Mouse (Mus musculus) liver, adult (tissue): ENCODE data around the gene Cnmd.

ENCODE experiments used
- GATA4 ChIP-seq: IDR thresholded peaks from 2 replicates; pipeline ENCODE4 v1.6.1; 2014; ENCODE audit warnings: mild to moderate bottlenecking, low read length; ENCODE audit not compliant: insufficient replicate concordance

Gene Cnmd

DNA sequence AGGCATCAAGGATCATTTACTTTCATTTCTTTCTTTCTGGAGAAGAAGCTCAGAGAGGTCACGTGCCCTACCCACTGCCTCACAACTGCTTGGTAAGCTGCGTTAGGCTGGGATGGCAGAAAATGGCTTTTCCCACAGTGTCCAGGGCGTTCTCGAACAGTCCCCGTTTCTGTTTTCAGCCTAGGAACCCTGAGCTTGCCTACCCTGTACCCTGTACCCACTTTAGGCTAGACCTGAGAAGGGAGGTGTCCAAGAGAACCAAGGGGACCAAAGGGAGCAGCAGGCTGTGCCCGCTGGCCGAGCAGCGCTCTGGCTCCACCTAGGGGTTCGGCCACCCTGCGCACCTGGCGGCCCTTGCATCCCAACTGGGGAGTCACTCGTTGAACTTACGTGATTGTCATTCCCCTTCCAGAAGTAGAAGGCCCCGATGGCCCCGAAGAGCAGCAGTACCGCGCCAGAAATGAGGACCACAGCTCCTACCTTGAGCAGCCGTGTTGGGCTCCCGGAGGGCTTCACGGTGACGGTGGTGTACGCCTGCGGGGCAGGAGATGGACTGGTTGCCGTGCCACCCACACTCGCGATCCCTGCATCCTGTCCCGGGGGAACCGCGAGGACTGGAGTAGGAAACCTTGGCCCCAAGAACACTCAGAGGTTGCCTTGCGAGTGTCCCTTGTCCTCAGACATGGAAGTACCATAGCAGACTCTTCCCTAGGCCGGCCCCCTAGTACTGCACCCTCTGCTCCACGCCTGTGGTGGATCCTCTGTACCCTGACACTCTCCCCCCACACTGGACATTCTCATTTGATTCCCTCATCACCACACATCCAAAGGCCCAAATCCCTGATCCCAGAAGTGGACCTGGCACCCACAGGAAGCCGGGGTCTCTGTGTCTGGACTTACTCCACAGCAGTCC lies 709 bp downstream of the Cnmd start:
- TF ChIP-seq GATA4, result no peak

DNA sequence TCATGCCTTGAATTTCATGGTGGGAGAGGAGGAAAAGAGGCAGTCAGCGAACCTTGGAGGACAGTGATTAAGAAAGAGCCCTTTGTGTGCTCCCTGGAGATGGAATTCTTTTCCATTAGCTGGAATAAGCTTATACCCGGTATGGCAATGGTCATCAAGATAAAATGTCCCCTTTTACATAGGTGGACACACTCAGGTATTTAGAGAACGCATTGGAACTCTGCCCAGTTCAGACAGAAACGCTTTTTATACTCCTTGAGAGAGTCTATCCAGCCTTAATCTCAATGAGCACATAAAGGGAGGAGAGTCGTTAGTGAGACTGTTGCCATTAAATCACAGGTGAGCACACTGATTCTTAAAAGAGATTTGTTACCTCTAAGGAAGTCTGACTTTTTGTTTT lies 1.5 kb downstream of the Cnmd start:
- TF ChIP-seq GATA4, result no peak

DNA sequence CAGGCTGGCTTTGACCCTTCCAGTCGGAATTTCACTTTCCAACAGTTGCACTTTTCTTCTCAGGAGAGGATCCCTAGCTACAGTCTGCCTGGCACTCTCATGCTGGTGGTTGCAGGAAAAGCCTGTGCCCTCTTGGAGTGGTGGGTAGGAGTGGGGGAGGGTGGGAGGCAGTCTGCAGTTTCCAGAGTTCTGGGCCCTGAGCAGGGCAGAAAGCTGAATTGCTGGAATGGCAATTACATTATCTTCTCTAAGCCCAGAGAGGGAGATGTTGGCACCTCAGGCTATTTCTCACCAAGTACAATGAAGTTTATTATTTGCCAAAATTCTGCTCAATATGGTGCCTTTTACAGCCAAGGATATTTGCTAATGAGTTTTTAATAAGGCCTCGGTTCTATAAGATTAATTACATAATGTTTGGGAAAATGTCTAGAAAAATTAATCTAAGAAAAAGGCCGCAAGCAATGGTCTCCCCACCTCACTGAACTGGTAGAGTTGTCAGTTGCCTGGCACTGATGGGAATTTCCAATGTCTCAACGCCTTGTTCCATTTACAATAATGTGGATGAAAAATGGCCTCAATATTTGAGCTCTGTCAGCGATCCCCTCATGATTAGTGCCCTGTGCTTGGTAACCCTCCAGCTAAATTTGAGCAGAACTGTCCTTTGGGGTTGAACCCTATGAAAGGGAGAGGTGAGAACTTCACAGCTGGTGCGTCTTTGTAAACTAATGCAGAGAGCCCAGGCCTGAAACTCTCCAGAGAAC lies 3.0 kb downstream of the Cnmd start:
- no peak for TF ChIP-seq GATA4

DNA sequence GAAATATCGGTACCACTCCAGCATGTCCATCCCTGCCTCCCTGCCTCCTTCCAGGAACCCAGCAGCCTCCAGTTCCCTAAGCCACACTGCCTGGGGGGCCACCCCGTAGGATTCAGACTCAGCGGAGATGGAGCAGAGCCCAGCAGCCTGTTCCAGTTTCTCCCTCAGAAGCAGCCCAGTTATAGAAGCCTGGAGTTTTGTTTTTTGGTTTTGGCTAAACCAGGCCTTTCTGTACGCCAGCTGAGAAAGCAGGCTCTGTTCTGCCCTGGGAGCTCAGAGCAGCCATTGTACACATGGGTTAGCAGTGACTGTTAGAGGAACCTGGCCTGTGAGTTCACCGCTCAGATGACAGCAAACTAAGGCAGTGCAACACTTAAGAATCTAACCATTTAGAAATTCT lies 3.7 kb downstream of the Cnmd start:
- TF ChIP-seq GATA4, result no peak

DNA sequence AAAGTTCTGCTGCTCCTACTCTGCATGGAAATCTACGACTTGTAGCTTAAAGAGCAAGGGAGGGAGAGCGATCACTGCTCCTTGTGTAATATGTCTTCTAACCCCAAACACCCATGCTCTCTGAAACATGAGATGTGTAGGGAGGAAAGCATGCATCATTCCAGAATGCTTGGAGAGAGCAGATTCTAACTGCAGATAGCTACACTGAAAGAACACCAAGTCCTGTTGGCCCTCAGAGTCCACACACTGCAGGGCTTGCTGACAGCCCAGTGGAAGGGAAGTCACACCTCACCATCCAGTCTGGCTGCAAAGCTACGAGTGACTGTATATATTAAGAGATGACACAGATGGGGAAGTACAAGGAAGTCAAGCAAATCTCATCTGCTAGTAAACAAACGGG lies 9.3 kb downstream of the Cnmd start:
- TF ChIP-seq GATA4, result no peak

DNA sequence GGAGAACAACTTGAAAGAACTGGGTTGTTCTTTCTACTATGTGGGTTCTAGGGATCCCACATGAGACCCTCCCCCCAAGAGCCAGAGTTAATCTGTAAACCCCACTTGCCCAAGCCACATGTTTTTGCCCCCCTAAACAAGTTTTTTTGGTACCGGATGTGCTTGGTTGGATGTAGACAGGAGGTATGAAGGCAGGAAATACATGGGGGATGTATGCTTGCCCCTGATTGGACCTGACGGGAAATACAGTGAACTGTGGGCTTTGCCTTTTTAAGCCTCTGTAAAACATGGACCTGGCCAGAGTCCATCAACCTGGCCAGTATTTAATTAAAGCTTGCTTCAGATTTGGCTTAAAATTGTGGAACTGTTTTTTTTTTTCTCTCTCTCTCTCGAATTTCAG lies 12.3 kb downstream of the Cnmd start:
- TF ChIP-seq GATA4, result no peak

DNA sequence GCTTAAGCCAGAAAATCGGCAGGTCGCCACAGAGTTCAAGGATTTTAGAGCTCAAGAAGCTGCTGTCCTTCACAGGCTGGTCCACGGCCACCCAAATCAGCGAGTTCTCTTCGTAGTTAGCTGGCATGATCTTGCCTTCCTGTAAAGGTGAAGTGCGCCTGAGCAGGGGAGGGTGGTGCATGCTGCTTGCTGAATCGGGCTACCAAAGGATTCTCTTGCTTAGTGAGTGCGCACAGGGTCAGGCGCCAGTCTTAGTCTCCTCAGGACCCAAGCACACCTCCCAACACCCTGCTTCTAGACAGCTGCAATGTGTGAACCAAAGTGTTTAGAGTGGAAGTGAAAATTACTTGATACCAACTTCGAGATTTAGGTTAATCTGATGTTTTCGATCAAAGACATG lies 16.6 kb downstream of the Cnmd start:
- TF ChIP-seq GATA4, result no peak

DNA sequence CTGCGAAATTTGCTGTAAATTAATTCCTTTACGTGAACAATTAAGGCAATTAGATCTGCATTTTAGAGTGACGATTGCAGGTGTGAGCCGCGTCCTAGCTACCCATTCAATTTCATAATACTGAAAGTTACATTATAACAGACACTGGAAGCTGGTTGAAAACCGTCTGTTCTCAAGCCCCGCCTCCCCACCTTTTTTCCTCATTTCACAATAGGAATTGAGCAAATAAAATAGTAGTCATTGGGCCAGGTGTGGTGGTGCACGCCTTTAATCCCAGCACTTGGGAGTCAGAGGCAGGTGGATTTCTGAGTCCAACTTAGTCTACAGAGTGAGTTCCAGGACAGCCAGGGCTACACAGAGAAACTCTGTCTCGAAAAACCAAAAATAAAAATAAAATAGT lies 19.9 kb downstream of the Cnmd start:
- TF ChIP-seq GATA4, result no peak

DNA sequence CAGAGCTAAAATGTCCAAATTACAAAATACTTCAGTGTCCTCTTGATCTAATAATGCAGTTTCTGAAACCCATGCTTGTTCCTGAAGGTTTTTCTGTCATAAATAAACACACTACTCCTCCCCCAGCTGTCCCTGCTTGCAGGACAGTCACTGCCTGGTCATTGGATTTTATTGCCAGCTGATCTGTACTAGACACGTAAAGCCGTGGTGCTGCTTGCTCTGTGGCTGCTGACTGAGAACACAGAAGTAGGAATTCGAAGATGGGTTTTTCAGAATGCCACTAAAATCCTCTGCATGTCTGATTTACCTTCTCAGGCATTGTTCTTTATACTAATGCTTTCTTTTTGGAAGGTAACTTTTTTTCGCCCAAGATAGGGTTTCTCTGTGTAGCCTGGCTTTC lies 25.2 kb downstream of the Cnmd start:
- TF ChIP-seq GATA4, result no peak

DNA sequence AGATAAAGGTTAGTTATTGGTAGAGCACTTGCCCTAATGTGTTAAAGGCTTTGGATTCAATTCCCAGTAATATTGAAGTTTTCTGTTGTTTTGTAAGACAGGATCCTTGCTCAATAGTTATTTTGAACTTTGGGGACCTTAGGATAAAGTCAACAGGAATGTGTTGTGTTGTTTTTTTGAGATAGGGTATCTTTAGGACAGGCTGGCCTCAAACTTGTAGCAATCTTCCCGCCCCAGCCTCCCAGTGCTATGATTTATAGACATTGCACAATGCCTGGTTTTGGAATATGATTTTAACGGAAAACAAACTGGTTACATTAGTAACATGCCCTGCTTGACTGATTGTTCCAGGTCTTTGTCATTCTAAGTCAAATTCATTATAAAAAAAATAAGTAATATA lies 28.8 kb downstream of the Cnmd start:
- peak; percentile 98 for TF ChIP-seq GATA4

DNA sequence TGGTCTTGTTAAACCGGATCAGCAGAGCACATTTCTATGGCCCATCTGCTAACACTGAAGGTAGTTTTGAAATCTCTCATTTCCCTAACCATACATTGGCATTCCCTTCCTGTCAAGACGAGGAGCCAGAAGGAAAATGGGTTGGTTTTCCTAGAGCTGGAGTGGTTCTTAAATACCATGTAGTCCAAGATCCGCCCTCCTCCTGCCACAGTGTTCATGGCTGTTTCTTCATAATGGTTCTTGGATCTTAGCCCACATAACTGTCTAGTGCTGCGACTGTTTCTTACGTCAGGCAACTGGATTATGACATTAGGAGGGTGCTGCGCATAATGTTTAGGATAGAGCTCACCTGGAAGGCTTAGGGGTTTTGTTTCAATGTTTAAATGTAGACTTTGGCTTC lies 29.6 kb downstream of the Cnmd start:
- no peak for TF ChIP-seq GATA4

DNA sequence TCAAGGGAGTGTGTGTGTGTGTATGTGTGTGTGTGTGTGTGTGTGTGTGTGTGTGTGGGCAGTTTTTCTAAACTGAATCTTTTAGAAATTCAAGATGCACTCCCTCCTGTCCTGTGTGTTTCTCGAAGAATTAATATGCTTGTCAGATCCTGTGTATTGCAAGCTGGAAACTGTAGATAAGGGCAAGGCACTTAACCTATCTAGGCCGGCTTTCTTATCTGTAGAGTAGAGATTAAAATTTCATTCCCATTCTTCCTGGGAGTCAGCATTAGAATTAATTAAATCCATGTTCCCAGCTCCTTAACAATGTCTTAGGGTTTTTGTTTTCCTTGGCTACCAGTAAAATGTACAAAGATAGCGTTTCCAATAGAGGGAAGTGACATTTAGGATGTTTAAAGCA lies 40.8 kb downstream of the Cnmd start:
- peak; percentile 84 for TF ChIP-seq GATA4

DNA sequence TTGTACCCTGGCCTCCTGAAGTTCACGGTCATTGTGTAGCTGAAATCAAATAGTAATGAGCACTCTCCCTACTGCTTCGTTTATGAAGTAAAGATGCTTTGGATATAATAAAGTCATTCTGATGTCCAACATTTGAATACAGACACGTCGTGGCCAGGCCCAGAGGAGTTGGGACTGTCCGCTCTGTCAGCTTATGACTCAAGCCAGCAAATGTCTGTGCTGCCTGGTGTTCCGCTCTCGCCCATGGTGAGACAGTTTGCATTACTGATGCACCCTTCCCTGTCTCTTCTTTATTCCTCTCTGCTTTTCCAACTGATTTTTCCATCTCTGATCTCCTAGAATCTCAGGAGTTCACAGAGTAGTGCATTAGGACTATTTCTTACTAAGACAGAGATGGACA lies 42.2 kb downstream of the Cnmd start:
- no peak for TF ChIP-seq GATA4

DNA sequence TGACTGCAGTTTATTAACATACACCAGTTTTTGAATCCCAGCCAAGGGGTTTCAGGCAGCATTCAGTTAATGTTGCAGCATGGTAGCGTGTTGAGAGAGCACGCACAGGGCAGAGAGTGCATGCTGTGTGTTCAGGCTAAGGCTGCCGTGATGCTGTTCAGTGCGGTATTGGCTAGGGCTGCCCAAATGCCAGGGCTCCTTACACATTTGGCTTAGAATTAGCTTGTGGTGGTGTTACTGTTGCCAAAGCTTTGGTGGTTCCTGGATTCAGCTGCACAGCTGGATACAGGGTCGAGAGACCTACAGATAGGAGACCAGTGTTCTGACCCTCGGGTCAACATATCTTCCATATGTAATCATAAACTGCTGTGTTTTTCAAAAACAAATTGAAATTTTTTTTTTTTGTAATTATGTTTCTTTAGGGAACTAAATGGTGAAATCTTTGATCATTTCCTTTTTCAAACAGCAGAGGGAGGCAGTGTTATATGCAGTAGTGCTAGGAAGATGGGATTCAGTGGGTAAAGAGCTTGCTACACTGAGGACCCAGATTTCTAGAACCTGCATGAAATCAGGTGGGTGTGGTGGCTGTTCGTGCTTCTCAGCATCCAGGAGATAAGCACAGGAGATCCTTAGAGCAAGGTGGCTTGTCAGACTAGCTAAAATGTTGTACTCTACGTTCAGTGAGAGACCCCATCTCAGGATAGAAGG lies 44.7 kb downstream of the Cnmd start:
- TF ChIP-seq GATA4, result no peak

DNA sequence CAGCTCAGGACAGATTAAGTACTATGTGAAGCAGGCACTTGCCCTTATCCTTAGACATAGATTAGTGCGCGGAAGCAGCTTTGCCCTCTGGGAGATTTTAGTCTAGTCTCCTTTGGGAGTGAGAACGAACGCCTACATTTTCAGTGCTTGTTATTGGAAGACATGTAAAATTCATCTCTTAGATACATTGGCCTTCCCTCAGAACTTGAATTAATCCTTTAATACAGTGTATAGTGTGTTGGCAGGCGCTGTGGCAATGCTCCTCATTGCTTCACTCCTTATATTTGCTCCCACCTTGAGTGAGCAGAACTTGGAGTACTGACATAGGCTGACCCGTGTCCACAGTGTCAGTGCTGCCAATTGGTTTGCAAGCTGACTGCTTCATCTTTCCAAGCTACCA lies 53.7 kb downstream of the Cnmd start:
- no peak for TF ChIP-seq GATA4

DNA sequence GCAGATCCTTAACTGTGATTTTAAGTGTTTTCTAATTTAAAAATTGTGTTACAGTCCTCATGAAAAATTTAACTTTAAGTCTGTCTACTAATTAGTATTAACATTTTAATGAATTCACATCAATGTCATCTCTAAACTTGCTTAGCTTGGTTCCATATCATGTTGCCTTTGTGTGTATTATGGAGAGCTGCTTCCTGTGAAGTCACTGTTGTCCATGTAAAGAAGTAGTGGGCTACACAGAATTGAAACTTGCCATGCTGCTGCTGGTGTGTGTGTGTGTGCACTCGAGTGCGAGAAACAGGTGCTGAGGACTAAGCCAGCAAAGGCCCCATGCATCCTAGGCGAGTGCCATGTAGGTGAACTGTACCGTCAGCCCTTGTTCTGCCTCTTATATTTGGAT lies 54.6 kb downstream of the Cnmd start:
- TF ChIP-seq GATA4, result no peak

DNA sequence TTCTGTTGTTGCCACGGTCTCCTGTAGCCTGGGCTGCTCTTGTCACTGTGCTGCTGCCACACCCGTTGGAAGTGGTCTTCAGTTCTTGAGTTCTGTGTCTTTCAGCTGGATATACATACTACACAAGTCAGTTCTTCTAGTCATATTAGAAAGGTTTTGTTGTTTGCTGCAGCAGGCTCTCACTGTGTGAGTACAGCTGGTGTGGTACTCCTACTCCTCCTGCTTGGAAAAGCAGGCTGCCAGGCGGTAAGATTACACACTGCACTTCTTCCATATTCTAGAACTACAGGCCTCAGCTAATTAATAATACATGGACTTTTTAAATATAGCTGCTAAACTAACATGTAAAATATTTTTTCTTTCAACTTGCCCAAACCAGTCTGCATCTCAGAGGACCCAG lies 55.1 kb downstream of the Cnmd start:
- no peak for TF ChIP-seq GATA4

DNA sequence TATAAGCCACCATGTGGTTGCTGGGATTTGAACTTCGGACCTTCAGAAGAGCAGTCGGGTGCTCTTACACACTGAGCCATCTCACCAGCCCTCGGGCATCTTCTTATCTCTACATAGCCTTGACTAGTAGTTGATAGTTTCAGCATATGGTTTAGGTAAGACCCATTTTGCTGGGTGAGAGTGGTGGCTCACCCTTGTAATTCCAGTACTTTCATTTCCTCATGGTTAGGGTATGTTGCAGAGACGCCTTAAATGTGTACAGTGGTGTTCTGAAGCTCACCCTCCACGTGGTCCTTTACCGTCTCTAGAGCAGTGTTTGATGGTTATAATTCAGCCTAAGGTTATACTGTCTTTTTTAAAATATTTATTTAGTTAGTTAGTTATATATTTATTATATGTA lies 55.6 kb downstream of the Cnmd start:
- no peak for TF ChIP-seq GATA4
